Mouse (Mus musculus): Measurements from ENCODE around the gene Gm21970. TPM values are rescaled to one million over a fixed set of nuclear protein-coding genes. Genes with fewer than 3 reads are reported as not detected.

The Gm21970 gene
- polyA plus RNA-seq, 1 experiment from 2014 or later = not detected

GRCm38 (mm10) chr16:91356760-91357525 is 34.6 kb upstream of the Gm21970 start:
- 0 out of 2 replicates have a peak, but pooled peaks cover 4% of the 10 kb centered on the region for H3K4me1 ChIP-seq
- H3K27me3 ChIP-seq = peaks cover 10% of the 10 kb centered on the region; the same call in 1 of the 2 replicates
- H3K4me2 ChIP-seq (replicated peaks) = no peak overlapping the region
- WGBS = 73% methylated on average over 10 of the region's 10 CpGs
- no peak overlapping the region for H3K27ac ChIP-seq
- H3K4me3 ChIP-seq = no peak overlapping the region
- no peak for ATAC-seq (ENCODE audit: insufficient number of reproducible peaks, insufficient read depth, low FRiP score, low TSS enrichment)
- H3K36me3 ChIP-seq = no peaks in the 10 kb centered on the region
- no peak overlapping the region for H3K9ac ChIP-seq
- H3K9me3 ChIP-seq = no peaks in the 10 kb centered on the region

- ATAC-seq (ENCODE audit: insufficient number of reproducible peaks, insufficient read depth, low FRiP score, low TSS enrichment) = no peak
- H3K27ac ChIP-seq = no peak overlapping the region
- peaks cover 10% of the 10 kb centered on the region; the same call in 1 of the 2 replicates for H3K27me3 ChIP-seq
- H3K36me3 ChIP-seq = no peaks in the 10 kb centered on the region
- no peak overlapping the region for H3K9ac ChIP-seq
- H3K4me1 ChIP-seq = 0 out of 2 replicates have a peak, but pooled peaks cover 4% of the 10 kb centered on the region
- no peak overlapping the region for H3K4me3 ChIP-seq
- no peaks in the 10 kb centered on the region for H3K9me3 ChIP-seq
- no peak overlapping the region for H3K4me2 ChIP-seq (replicated peaks)
- WGBS = 52% methylated on average over 10 of the region's 10 CpGs
Measured at GRCm38 (mm10) chr16:91357526-91357900, 34.0 kb upstream of the Gm21970 start.

GRCm38 (mm10) chr16:91358555-91358954 is 33.0 kb upstream of the Gm21970 start:
- Histone ChIP-seq H3K4me1 (0 out of 2 replicates have a peak, but pooled peaks cover 4% of the 10 kb centered on the region), H3K27me3 (peaks cover 3% of the 10 kb centered on the region; the same call in 1 of the 2 replicates), H3K36me3 (no peaks in the 10 kb centered on the region), H3K4me2 (replicated peaks) (no peak overlapping the region), H3K4me3 (no peak overlapping the region), H3K9me3 (no peaks in the 10 kb centered on the region), H3K27ac (no peak overlapping the region), H3K9ac (no peak overlapping the region)
- 39% methylated on average over 8 of the region's 8 CpGs for WGBS
- ATAC-seq (ENCODE audit: insufficient number of reproducible peaks, insufficient read depth, low FRiP score, low TSS enrichment) = no peak

- Histone ChIP-seq H3K4me2 (replicated peaks) (no peak overlapping the region), H3K4me1 (0 out of 2 replicates have a peak, but pooled peaks cover 4% of the 10 kb centered on the region), H3K36me3 (no peaks in the 10 kb centered on the region), H3K9ac (no peak overlapping the region), H3K9me3 (no peaks in the 10 kb centered on the region), H3K27ac (no peak overlapping the region), H3K27me3 (peaks cover 3% of the 10 kb centered on the region; the same call in 1 of the 2 replicates), H3K4me3 (no peak overlapping the region)
- ATAC-seq (ENCODE audit: insufficient number of reproducible peaks, insufficient read depth, low FRiP score, low TSS enrichment) = no peak
- 74% methylated on average over 13 of the region's 13 CpGs for WGBS
Measured at GRCm38 (mm10) chr16:91359531-91359930, 32.0 kb upstream of the Gm21970 start.

DNA sequence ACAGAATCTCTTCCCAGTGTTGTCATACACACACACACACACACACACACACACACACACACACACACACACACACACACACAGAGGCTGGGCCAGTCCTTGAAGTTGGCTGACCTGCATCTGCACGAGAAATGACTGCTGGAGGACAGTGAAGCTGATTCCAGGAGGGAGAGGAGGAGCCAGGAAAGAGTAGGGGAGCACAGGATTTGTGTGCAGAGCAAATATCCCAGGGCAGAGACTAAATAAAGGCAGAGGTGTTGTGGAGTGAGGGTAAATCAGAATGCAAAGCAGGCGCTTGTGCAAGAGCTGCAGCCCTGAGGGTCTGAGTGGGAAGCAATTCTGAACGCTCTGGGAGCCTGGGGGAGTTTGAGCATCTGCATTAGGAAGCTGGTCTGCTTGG is 31.4 kb upstream of the Gm21970 start:
- Histone ChIP-seq H3K9me3 (no peaks in the 10 kb centered on the region), H3K9ac (no peak overlapping the region), H3K4me3 (no peak overlapping the region), H3K4me1 (0 out of 2 replicates have a peak, but pooled peaks cover 4% of the 10 kb centered on the region), H3K27me3 (peaks cover 1% of the 10 kb centered on the region; the same call in 1 of the 2 replicates), H3K27ac (no peak overlapping the region), H3K4me2 (replicated peaks) (no peak overlapping the region), H3K36me3 (no peaks in the 10 kb centered on the region)
- 53% methylated on average over 3 of the region's 3 CpGs for WGBS
- ATAC-seq (ENCODE audit: insufficient number of reproducible peaks, insufficient read depth, low FRiP score, low TSS enrichment) = no peak

- no peak overlapping the region for H3K4me2 ChIP-seq (replicated peaks)
- WGBS = 24% methylated on average over 2 of the region's 2 CpGs
- no peaks in the 10 kb centered on the region for H3K27me3 ChIP-seq
- no peak overlapping the region for H3K4me3 ChIP-seq
- H3K36me3 ChIP-seq = no peaks in the 10 kb centered on the region
- no peak overlapping the region for H3K27ac ChIP-seq
- 0 out of 2 replicates have a peak, but pooled peaks cover 4% of the 10 kb centered on the region for H3K4me1 ChIP-seq
- no peak for ATAC-seq (ENCODE audit: insufficient number of reproducible peaks, insufficient read depth, low FRiP score, low TSS enrichment)
- H3K9ac ChIP-seq = no peak overlapping the region
- no peaks in the 10 kb centered on the region for H3K9me3 ChIP-seq
Measured at GRCm38 (mm10) chr16:91362006-91362405, 29.5 kb upstream of the Gm21970 start.

DNA sequence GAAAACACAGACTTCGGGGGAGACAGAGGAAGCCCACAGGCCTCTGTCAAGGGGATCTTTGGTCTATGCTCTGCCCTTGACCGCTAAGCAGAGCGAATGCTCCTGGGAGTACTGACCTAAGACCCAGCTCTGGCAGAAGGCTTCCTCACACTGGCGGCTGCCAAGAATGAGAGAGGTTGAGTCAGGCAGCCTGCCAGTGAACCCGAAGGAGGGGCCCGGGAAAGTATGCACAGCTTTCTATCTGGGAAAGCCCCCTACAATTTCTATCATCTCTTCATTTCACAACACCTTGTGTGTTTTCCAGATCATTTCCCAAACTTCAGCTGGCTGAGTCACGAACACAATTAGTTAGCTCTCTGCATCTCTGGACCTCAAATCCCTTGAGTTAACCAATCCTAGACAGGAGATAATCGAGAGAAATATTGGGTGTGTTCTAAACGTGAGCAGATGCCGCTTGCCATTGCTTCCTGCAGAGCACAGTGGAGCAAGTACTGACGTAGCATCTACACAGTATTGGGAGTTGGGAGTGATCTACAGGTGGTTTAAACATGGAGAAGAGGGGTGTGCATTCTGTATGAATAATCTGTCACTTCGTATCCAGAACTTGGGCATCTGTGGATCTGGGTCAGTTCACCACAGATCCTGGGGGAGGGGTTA is 28.8 kb upstream of the Gm21970 start:
- H3K9ac ChIP-seq = no peak overlapping the region
- no peak for ATAC-seq (ENCODE audit: insufficient number of reproducible peaks, insufficient read depth, low FRiP score, low TSS enrichment)
- 0 out of 2 replicates have a peak, but pooled peaks cover 4% of the 10 kb centered on the region for H3K4me1 ChIP-seq
- H3K36me3 ChIP-seq = no peaks in the 10 kb centered on the region
- no peaks in the 10 kb centered on the region for H3K27me3 ChIP-seq
- 68% methylated on average over 12 of the region's 12 CpGs for WGBS
- no peak overlapping the region for H3K27ac ChIP-seq
- no peak overlapping the region for H3K4me2 ChIP-seq (replicated peaks)
- H3K4me3 ChIP-seq = no peak overlapping the region
- H3K9me3 ChIP-seq = no peaks in the 10 kb centered on the region

DNA sequence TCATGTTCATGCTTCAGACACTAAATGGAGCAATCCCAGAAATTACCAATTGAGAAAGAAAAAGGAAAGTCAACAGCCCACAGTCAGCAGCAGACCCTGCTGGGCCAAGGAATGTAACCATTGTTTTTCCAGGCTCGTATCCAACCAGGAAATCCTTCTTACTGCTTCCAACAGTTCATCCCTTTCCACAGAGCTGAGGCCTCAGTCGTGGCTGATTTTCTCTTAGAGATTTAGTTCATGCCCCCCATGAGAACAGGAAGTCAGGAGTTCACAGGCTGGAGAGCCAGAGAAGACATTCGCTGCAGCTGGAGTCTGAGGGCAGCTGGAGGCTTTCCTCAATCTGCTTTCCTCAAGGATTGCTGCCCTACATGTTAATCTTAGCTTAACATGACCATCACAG is 28.0 kb upstream of the Gm21970 start:
- H3K27ac ChIP-seq = no peak overlapping the region; the same call in 1 of the 2 replicates
- no peak overlapping the region for H3K4me3 ChIP-seq
- 0 out of 2 replicates have a peak, but pooled peaks cover 4% of the 10 kb centered on the region for H3K4me1 ChIP-seq
- no peaks in the 10 kb centered on the region for H3K27me3 ChIP-seq
- ATAC-seq (ENCODE audit: insufficient number of reproducible peaks, insufficient read depth, low FRiP score, low TSS enrichment) = no peak
- H3K36me3 ChIP-seq = no peaks in the 10 kb centered on the region
- H3K9ac ChIP-seq = no peak overlapping the region
- H3K9me3 ChIP-seq = no peaks in the 10 kb centered on the region
- H3K4me2 ChIP-seq (replicated peaks) = no peak overlapping the region
- 20% methylated on average over 3 of the region's 3 CpGs for WGBS

DNA sequence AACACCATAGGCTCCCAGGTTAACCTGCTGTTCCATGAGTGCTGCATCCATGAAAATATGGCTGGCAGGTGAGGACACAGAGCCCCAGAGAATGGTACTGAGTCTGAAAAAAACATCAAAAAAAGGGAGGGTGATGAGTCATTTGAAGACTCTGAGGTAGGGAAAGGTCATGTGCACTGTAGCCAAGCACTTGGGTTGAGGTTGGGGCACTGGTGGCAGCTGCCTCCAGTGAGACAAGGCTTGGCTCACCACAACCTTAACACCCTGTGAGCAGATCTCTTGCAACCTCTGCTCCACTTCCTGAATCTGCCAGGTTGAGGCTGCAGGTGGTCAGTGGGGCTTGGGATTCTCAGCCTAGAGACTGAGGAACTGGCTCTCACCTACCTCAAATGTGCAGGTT is 25.0 kb upstream of the Gm21970 start:
- ATAC-seq (ENCODE audit: insufficient number of reproducible peaks, insufficient read depth, low FRiP score, low TSS enrichment) = no peak
- Histone ChIP-seq H3K27ac (no peak overlapping the region), H3K4me2 (replicated peaks) (no peak overlapping the region)

GRCm38 (mm10) chr16:91367066-91367465 is 24.5 kb upstream of the Gm21970 start:
- H3K36me3 ChIP-seq = no peaks in the 10 kb centered on the region
- no peak overlapping the region for H3K27ac ChIP-seq
- H3K4me2 ChIP-seq (replicated peaks) = no peak overlapping the region
- H3K9ac ChIP-seq = no peak overlapping the region
- H3K4me3 ChIP-seq = no peak overlapping the region
- H3K27me3 ChIP-seq = no peaks in the 10 kb centered on the region
- no peaks in the 10 kb centered on the region for H3K4me1 ChIP-seq
- 86% methylated on average over 2 of the region's 2 CpGs for WGBS
- no peak for ATAC-seq (ENCODE audit: insufficient number of reproducible peaks, insufficient read depth, low FRiP score, low TSS enrichment)
- no peaks in the 10 kb centered on the region for H3K9me3 ChIP-seq

More for the DNA sequence above, 25.0 kb upstream of the Gm21970 start:
- Histone ChIP-seq H3K4me1 (no peaks in the 10 kb centered on the region), H3K36me3 (no peaks in the 10 kb centered on the region), H3K4me3 (no peak overlapping the region), H3K27me3 (no peaks in the 10 kb centered on the region), H3K9me3 (no peaks in the 10 kb centered on the region), H3K9ac (no peak overlapping the region)

- Histone ChIP-seq H3K9me3 (no peaks in the 10 kb centered on the region), H3K9ac (peak within 1 kb of the TSS; percentile 89), H3K27ac (peak within 1 kb of the TSS; percentile 95), H3K4me1 (peaks cover 10% of the 10 kb centered on the region), H3K27me3 (no peaks in the 10 kb centered on the region), H3K4me3 (peak within 1 kb of the TSS; percentile 88), H3K4me2 (replicated peaks) (peak within 1 kb of the TSS; percentile 90), H3K36me3 (peaks cover 7% of the 10 kb centered on the region; the same call in 1 of the 2 replicates)
- peak; percentile 86 for ATAC-seq (ENCODE audit: insufficient number of reproducible peaks, insufficient read depth, low FRiP score, low TSS enrichment)
- under 1% methylated on average over 62 of the region's 62 CpGs for WGBS
Measured at GRCm38 (mm10) chr16:91372577-91373472, 18.7 kb upstream of the Gm21970 start, which contains the start of gene Ifnar2. Ifnar2 (plus strand) TSS chr16:91372783.
